Comparison of ENCODE assay signal across 8 mouse cellular contexts in the genomic region with DNA sequence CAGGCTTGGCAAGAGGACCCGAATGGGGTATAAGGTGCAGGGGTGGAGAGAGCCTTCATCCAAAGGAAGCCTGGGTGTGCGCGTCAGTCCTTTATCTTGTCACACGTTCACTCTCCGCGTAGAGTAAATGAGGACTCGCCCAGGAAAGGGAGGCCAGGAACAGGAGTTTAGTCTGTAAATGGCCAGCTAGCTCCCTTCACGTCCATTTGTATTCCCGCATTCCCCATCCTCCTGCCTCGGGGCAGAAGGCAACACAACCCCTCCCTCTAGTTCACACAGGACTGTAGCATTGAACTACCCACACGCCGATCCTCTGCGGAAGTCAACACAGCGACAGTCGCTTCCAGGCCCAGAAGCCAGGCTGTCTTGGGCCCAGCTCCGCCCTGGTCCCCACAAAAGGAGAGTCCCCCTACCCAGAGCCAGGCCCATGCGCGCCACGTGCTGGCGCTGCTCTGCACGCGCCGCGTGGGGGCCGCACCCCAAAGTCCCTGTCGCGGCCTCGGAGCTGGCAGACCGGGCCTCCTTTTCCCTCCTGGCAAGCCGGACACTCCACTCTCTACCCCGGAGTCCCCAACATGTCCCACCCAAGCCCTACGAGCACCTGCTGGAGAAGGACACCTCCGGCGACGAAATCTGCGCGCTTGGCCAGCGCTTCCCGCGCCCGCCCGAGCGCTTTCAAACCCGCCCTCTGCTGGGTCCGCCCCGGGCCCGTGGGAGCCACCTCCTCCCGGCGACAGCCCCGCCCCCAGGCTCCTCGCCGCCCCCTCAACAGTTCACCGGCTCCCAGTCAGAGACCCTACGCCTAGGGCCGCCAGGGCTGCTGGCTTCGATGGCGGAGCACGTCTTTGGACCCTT. TPM values are rescaled to one million over a fixed set of nuclear protein-coding genes. Genes with fewer than 3 reads are reported as not detected.
DNase-seq lines count a peak whose midpoint lies in the region; ATAC-seq and TF ChIP-seq lines count a peak whose summit lies in the region.

No protein-coding gene starts in this region.

- H3K4me1 ChIP-seq in intestine, embryonic 16.5 days (ENCODE audit: control insufficient read depth, insufficient read depth, low read length) = peaks cover 67% of the 10 kb centered on the region
- H3K4me1 ChIP-seq in neural tube, embryonic 13.5 days (replicated peaks) = peaks cover 73% of the 10 kb centered on the region

- peaks cover 53% of the 10 kb centered on the region for H3K79me2 ChIP-seq in C2C12 (ENCODE audit: control insufficient read depth, insufficient read depth)

- WGBS in intestine, embryonic 16.5 days = 2% methylated on average over 58 of the region's 58 CpGs
- WGBS in neural tube, embryonic 13.5 days = under 1% methylated on average over 54 of the region's 58 CpGs

- peak overlapping the region; percentile 81 for H3ac ChIP-seq in C2C12 (ENCODE audit: control insufficient read depth, insufficient read length, low read depth)

- peaks cover 49% of the 10 kb centered on the region for H3K79me3 ChIP-seq in C2C12 (ENCODE audit: low read depth)

- peak overlapping the region; percentile 69 for H3K4me3 ChIP-seq in C2C12 (ENCODE audit: insufficient read depth, poor library complexity, severe bottlenecking)
- peak overlapping the region; percentile 68 for H3K4me3 ChIP-seq in intestine, embryonic 16.5 days (ENCODE audit: low read length)
- peak overlapping the region; percentile 45 for H3K4me3 ChIP-seq in neural tube, embryonic 13.5 days

- H3K9ac ChIP-seq in intestine, embryonic 16.5 days (ENCODE audit: low read depth, low read length) = peak overlapping the region; percentile 78
- H3K9ac ChIP-seq in neural tube, embryonic 13.5 days = peak overlapping the region; percentile 65

- peak; percentile 33 for DNase-seq in adipocyte (ENCODE audit: low spot score)
- DNase-seq in embryo, embryonic 10.5 days (ENCODE audit: low spot score) = peak; percentile 80
- peak; percentile 99 for DNase-seq in heart, adult 11 months
- peak; percentile 78 to 83 for DNase-seq in lung, adult 18-20 months
- peak; percentile 79 for DNase-seq in thymus, postnatal 0 days (ENCODE audit: low spot score)

- H3K36me3 ChIP-seq in C2C12 (ENCODE audit: control insufficient read depth, insufficient read depth) = peaks cover 16% of the 10 kb centered on the region
- H3K36me3 ChIP-seq in intestine, embryonic 16.5 days (ENCODE audit: control insufficient read depth, insufficient read depth, low read length) = no peaks in the 10 kb centered on the region
- no peaks in the 10 kb centered on the region for H3K36me3 ChIP-seq in neural tube, embryonic 13.5 days

- H3K27ac ChIP-seq in intestine, embryonic 16.5 days (ENCODE audit: low read length) = no peak overlapping the region
- peak overlapping the region; percentile 64 for H3K27ac ChIP-seq in neural tube, embryonic 13.5 days (replicated peaks)

- peak overlapping the region; percentile 100 for H3K4me2 ChIP-seq in intestine, embryonic 16.5 days (ENCODE audit: low read depth, low read length)
- peak overlapping the region; percentile 80 for H3K4me2 ChIP-seq in neural tube, embryonic 13.5 days

- TF ChIP-seq CTCF in C2C12 (IDR thresholded peaks at IDR 0.05; ENCODE audit: control insufficient read depth, insufficient read depth, insufficient read length) = no peak

- no peaks in the 10 kb centered on the region for H3K27me3 ChIP-seq in C2C12 (ENCODE audit: control insufficient read depth, insufficient read depth, insufficient read length)
- no peaks in the 10 kb centered on the region for H3K27me3 ChIP-seq in intestine, embryonic 16.5 days (replicated peaks; ENCODE audit: control insufficient read depth, insufficient read depth, low read length)
- peaks cover 23% of the 10 kb centered on the region for H3K27me3 ChIP-seq in neural tube, embryonic 13.5 days

- ATAC-seq in intestine, embryonic 16.5 days = peak; percentile 61
- ATAC-seq in neural tube, embryonic 13.5 days (ENCODE audit: low read depth) = peak; percentile 79

- no peaks in the 10 kb centered on the region for H3K9me3 ChIP-seq in intestine, embryonic 16.5 days (ENCODE audit: control insufficient read depth, low read length)
- no peaks in the 10 kb centered on the region for H3K9me3 ChIP-seq in neural tube, embryonic 13.5 days

TF ChIP-seq in C2C12, 6 proteins besides CTCF, POLR2A, EP300 and RAD21:
- TF ChIP-seq MYOD1 (IDR thresholded peaks at IDR 0.05; ENCODE audit: control insufficient read depth, insufficient read length, low read depth) = no peak
- TF ChIP-seq MAX (IDR thresholded peaks at IDR 0.05) = peak; percentile 93
- no peak for TF ChIP-seq FOSL1 (IDR thresholded peaks at IDR 0.05; ENCODE audit: insufficient read depth, low read length, poor library complexity, severe bottlenecking)

RNA-seq across cellular contexts. Expression of a gene that starts 4.3 kb away (rescaled TPM):
- polyA plus RNA-seq in C2C12 (2012; fragmentation: generic; extraction: Trizol) = 264 TPM
- 73.4 and 83.1 TPM in 2 replicates for polyA plus RNA-seq in intestine, embryonic 16.5 days (2015; fragmentation: Nextera tagmentation; extraction: Ambion mirVana)
- 40.1 and 41.6 TPM in 2 replicates for polyA plus RNA-seq in neural tube, embryonic 13.5 days (2015; fragmentation: Nextera tagmentation; extraction: Ambion mirVana)
- 243 and 252 TPM in 2 replicates for polyA plus RNA-seq in thymus, postnatal 0 days (2015; fragmentation: Nextera tagmentation; extraction: Ambion mirVana)

RNA-seq across cellular contexts. Expression of a gene that starts 6.8 kb away (rescaled TPM):
- 1.7 TPM for polyA plus RNA-seq in C2C12 (2012; fragmentation: generic; extraction: Trizol)
- polyA plus RNA-seq in intestine, embryonic 16.5 days (2015; fragmentation: Nextera tagmentation; extraction: Ambion mirVana) = 0.22 and 0.64 TPM in 2 replicates
- polyA plus RNA-seq in neural tube, embryonic 13.5 days (2015; fragmentation: Nextera tagmentation; extraction: Ambion mirVana) = 1.6 and 3.6 TPM in 2 replicates
- 1.5 and 1.7 TPM in 2 replicates for polyA plus RNA-seq in thymus, postnatal 0 days (2015; fragmentation: Nextera tagmentation; extraction: Ambion mirVana)

RNA-seq across cellular contexts. Expression of a gene that starts 22.0 kb away (rescaled TPM):
- 2,021 TPM for polyA plus RNA-seq in C2C12 (2012; fragmentation: generic; extraction: Trizol)
- 1,309 and 1,475 TPM in 2 replicates for polyA plus RNA-seq in intestine, embryonic 16.5 days (2015; fragmentation: Nextera tagmentation; extraction: Ambion mirVana)
- polyA plus RNA-seq in neural tube, embryonic 13.5 days (2015; fragmentation: Nextera tagmentation; extraction: Ambion mirVana) = 1,589 and 1,622 TPM in 2 replicates
- polyA plus RNA-seq in thymus, postnatal 0 days (2015; fragmentation: Nextera tagmentation; extraction: Ambion mirVana) = 1,223 and 1,279 TPM in 2 replicates

RNA-seq across cellular contexts. Expression of a gene that starts 31.4 kb away (rescaled TPM):
- 131 TPM for polyA plus RNA-seq in C2C12 (2012; fragmentation: generic; extraction: Trizol)
- 132 and 136 TPM in 2 replicates for polyA plus RNA-seq in intestine, embryonic 16.5 days (2015; fragmentation: Nextera tagmentation; extraction: Ambion mirVana)
- 75.0 and 84.2 TPM in 2 replicates for polyA plus RNA-seq in neural tube, embryonic 13.5 days (2015; fragmentation: Nextera tagmentation; extraction: Ambion mirVana)
- 95.8 and 96.9 TPM in 2 replicates for polyA plus RNA-seq in thymus, postnatal 0 days (2015; fragmentation: Nextera tagmentation; extraction: Ambion mirVana)

RNA-seq across cellular contexts. Expression of a gene that starts 39.6 kb away (rescaled TPM):
- polyA plus RNA-seq in C2C12 (2012; fragmentation: generic; extraction: Trizol) = 5.3 TPM
- polyA plus RNA-seq in intestine, embryonic 16.5 days (2015; fragmentation: Nextera tagmentation; extraction: Ambion mirVana) = 5.0 and 5.5 TPM in 2 replicates
- polyA plus RNA-seq in neural tube, embryonic 13.5 days (2015; fragmentation: Nextera tagmentation; extraction: Ambion mirVana) = 5.3 and 5.6 TPM in 2 replicates
- polyA plus RNA-seq in thymus, postnatal 0 days (2015; fragmentation: Nextera tagmentation; extraction: Ambion mirVana) = 70.4 and 80.2 TPM in 2 replicates

Comparison
In these comparisons a context has a peak if more than half of its experiments do, and no peak if none do; other contexts are left out.
1. DNase-seq: peak in every context shown above with its lines; median percentile 99 in heart, adult 11 months; 80 in lung, adult 18-20 months; 80 in embryo, embryonic 10.5 days; 79 in thymus, postnatal 0 days; 33 in adipocyte.